Mouse (Mus musculus): ENCODE measurements around the gene Klf1.

Gene Klf1

GRCm38 (mm10) chr8:84937620-84938485 is 36.1 kb downstream of the Klf1 start:
- TF ChIP-seq GATA4 (IDR thresholded peaks at IDR 0.05; ENCODE audit: insufficient replicate concordance, low read length) = no peak

GRCm38 (mm10) chr8:84943699-84944098 is 42.0 kb downstream of the Klf1 start:
- no peak for TF ChIP-seq GATA4 (IDR thresholded peaks at IDR 0.05; ENCODE audit: insufficient replicate concordance, low read length)

- TF ChIP-seq GATA4 (IDR thresholded peaks at IDR 0.05; ENCODE audit: insufficient replicate concordance, low read length) = no peak
Measured at GRCm38 (mm10) chr8:84944478-84945160, 42.9 kb downstream of the Klf1 start.

GRCm38 (mm10) chr8:84945235-84945632 is 43.5 kb downstream of the Klf1 start:
- no peak for TF ChIP-seq GATA4 (IDR thresholded peaks at IDR 0.05; ENCODE audit: insufficient replicate concordance, low read length)

- TF ChIP-seq GATA4 (IDR thresholded peaks at IDR 0.05; ENCODE audit: insufficient replicate concordance, low read length) = no peak
Measured at GRCm38 (mm10) chr8:84945633-84946527, 44.2 kb downstream of the Klf1 start.

GRCm38 (mm10) chr8:84946528-84947240 is 45.0 kb downstream of the Klf1 start, which contains the start of gene Rtbdn:
Gene Rtbdn, plus strand, starts transcription at chr8:84946991.
- TF ChIP-seq GATA4 (IDR thresholded peaks at IDR 0.05; ENCODE audit: insufficient replicate concordance, low read length) = no peak

DNA sequence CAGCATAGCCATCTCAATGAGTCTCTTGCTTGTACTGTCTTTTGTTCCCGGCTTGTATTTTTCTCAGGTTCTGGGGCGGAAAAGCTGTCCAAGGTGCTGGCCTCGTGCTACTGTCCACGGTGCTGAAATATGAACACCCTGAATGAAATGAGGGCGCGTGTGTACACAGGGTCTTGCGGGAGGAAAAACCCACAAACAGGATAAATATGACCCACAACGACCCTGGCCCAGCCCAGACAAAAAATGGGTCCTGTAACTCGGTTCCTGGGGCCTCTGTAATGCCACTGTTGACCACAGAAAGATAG is 45.5 kb downstream of the Klf1 start:
- TF ChIP-seq GATA4 (IDR thresholded peaks at IDR 0.05; ENCODE audit: insufficient replicate concordance, low read length) = no peak

- no peak for TF ChIP-seq GATA4 (IDR thresholded peaks at IDR 0.05; ENCODE audit: insufficient replicate concordance, low read length)
Measured at GRCm38 (mm10) chr8:84949753-84950152, 48.0 kb downstream of the Klf1 start.

DNA sequence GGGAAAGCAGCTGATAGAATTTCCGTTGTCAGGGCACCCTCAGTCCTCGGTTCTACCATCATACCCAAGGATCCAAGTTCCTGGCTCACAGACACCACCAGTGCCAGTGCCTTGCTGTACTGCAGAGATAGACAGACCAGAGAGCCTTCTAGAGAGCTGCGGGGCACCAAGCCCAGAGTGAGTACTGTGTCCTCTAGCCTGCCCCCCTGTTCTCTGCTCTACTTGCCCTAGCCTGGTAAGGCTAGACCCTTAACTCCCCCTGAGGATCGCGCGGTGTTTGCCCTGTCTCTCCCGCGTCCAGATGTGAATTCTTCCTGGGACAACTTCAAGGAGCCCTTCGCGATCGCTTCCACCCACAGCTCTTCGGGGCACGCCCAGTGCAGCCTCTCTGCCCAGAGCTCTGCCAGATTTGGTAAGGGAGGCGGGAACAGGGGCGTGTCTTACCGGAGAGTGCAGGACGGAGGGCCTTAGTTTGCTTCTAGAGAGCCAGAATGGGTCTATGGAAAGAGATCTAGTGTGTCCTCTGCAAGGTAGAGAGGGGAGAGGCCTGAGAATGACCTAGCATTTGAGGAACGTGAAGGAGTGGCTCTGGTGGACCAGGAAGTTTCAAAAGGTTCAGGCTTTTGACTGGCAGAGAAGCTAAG is 51.0 kb downstream of the Klf1 start:
- no peak for TF ChIP-seq GATA4 (IDR thresholded peaks at IDR 0.05; ENCODE audit: insufficient replicate concordance, low read length)

Data from liver, adult (tissue).